Mouse (Mus musculus) cortical plate, adult 2 months (tissue): ENCODE data around the gene Foxn3. TPM values are rescaled to one million over a fixed set of nuclear protein-coding genes. Genes with fewer than 3 reads are reported as not detected.

Experiments used
- H3K27ac ChIP-seq: fragments of 200-500 bp; 2 replicates; pipeline ENCODE4 v1.5.1; 2012; ENCODE audit warnings: low read length, control low read depth, inconsistent platforms; ENCODE audit not compliant: insufficient read depth
- H3K4me1 ChIP-seq: fragments of 200-500 bp; 2 replicates; pipeline ENCODE4 v1.6.1; 2011; ENCODE audit warnings: low read length; ENCODE audit not compliant: control insufficient read depth, insufficient read depth
- H3K4me3 ChIP-seq: fragments of 200-500 bp; 2 replicates; pipeline ENCODE4 v1.5.1; 2011; ENCODE audit warnings: mild to moderate bottlenecking, low read length, control low read depth; ENCODE audit not compliant: insufficient read depth
- CTCF ChIP-seq: fragments of 200-500 bp; IDR thresholded peaks from 2 replicates; pipeline ENCODE4 v1.5.1; 2011; ENCODE audit warnings: mild to moderate bottlenecking, control low read depth, low read length; ENCODE audit not compliant: insufficient read depth; ENCODE audit errors: extremely low read depth
- POLR2A ChIP-seq: fragments of 200-500 bp; IDR thresholded peaks from 2 replicates; pipeline ENCODE4 v1.6.1; 2011; ENCODE audit warnings: mild to moderate bottlenecking, low read length, control low read depth; ENCODE audit not compliant: insufficient read depth; ENCODE audit errors: extremely low read depth
- polyA plus RNA-seq: library from polyadenylated mRNA; depleted of rRNA; stranded (reverse); fragments of >200 nt; gene quantifications from 2 replicates; pipeline ENCODE4 v1.2.3, GENCODE M21; 2012

The Foxn3 gene
- polyA plus RNA-seq, 1 experiment = 24.9 TPM

DNA sequence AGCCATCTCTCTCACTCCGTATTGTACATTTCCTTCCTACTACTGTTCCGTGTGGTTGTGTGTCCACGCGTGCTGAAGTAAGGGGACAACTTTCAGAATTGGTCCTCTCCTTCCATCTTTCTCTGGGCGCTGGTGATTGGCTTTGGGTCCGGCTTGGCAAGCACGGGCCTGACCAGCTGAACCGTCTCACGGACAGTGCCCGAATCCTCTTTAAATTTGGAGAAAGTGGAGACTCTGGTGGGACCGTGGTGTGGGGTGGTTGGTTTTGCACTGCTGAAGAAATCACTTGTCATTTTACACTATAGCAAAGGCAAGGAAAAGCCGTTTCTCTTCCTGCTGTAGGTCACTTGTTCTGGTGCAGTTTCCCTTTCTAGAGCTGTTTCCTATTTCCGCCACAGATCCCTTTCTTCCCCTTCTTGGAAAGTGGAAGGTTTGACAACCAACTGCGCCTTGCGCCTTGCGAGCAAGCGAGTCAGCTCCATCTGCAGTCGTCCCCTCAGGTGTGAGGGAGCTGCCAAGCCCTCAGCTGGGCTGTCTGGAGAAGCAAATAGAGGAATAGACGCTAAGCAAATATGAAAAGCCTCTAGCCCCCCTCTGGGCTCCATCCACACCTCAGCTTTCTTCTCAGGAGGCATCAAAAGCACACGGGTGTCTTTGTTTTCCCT is 229.9 kb downstream of the Foxn3 start:
- TF ChIP-seq CTCF (no peak), POLR2A (no peak)
- Histone ChIP-seq H3K4me1 (peaks cover 2% of the 10 kb centered on the region), H3K4me3 (no peak overlapping the region), H3K27ac (no peak overlapping the region)

DNA sequence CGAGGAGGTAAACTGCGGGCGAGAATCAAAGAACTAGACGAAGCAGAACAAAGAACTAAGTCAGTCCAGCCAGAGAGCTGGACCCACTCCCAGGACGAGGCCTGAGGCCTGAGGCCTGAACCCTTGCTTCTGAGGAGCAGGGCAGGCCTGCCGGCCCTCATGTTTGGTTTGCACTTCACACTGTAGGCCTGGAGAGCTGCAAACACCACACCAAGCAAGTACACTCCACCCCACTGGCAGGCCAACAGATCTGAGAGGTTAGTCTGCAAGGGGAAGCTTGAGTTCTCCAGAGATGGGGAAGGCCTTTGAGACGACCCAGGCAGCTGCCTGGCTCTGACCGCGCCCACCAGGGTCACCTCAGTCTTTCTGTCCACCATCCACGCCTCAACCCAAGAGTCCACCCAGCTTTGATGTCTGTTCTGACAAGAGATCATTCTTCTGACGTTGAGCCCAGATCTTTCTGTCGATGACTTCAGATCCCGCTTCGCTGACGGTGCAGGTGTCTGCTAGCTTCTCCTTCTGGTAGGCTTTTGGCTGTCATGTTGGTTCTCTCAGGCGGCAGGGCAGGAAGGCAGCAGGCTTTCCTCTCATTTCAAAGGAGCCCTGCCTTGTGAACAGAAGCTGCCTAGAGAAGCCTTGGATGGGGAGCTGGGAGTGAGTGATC is 231.1 kb downstream of the Foxn3 start:
- Histone ChIP-seq H3K4me1 (peaks cover 2% of the 10 kb centered on the region), H3K27ac (no peak overlapping the region), H3K4me3 (no peak overlapping the region)
- no peak for TF ChIP-seq CTCF
- no peak for TF ChIP-seq POLR2A

DNA sequence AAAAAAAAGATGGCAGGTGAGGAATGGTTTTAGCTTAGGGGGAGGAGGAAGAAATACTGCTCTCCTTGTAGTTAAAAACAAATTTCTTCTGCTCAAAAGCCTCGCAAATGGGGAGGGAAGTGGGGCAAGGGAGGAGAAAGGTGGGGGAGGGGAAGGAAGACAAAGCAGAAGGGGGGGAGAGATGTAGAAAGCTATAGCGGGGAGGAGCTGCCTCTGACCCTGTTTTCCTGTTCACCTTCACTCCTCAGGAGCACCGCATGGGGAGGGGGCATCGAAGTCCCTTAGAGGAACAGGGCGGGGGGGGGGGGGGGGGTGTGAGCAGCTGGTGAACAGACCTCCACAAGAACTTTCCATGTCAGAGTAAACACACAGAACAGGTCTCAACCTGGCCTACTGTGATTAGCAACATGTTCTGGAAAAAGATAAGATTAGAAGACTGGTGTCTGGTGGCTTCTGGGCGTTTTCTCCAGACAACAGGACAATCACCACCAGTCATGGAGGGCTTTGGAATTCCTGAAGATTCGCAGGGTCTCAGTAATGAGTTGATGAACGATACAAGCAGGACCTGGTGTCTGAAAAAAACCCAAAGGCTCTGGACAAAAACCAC is 231.9 kb downstream of the Foxn3 start:
- H3K27ac ChIP-seq = no peak overlapping the region
- no peak overlapping the region for H3K4me3 ChIP-seq
- TF ChIP-seq POLR2A (no peak), CTCF (no peak)
- peaks cover 2% of the 10 kb centered on the region for H3K4me1 ChIP-seq

DNA sequence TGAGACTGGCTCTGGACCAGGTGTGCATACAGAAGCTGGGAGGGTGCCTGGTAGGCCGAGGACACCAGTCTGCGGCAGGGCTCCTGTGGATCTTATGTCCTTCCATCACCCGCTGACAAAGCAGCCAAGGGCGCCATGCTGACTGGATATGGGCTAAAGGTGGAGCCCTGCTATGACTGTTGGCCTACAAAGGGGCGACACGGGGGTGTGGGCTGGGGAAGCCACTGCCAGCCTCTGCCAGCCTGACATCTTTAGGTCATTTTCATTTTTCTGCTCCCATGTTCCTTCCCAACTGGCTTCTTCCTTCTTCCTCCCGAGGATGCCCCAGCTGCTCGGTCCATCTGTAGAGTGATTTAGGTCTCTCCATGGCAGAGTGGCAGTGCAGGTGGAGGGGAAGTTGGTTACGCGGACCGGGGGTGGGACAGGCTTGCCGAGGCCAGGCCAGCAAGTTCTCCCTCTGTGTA is 232.5 kb downstream of the Foxn3 start:
- no peak for TF ChIP-seq CTCF
- TF ChIP-seq POLR2A = no peak
- H3K4me3 ChIP-seq = no peak overlapping the region
- H3K4me1 ChIP-seq = peaks cover 3% of the 10 kb centered on the region
- H3K27ac ChIP-seq = no peak overlapping the region

DNA sequence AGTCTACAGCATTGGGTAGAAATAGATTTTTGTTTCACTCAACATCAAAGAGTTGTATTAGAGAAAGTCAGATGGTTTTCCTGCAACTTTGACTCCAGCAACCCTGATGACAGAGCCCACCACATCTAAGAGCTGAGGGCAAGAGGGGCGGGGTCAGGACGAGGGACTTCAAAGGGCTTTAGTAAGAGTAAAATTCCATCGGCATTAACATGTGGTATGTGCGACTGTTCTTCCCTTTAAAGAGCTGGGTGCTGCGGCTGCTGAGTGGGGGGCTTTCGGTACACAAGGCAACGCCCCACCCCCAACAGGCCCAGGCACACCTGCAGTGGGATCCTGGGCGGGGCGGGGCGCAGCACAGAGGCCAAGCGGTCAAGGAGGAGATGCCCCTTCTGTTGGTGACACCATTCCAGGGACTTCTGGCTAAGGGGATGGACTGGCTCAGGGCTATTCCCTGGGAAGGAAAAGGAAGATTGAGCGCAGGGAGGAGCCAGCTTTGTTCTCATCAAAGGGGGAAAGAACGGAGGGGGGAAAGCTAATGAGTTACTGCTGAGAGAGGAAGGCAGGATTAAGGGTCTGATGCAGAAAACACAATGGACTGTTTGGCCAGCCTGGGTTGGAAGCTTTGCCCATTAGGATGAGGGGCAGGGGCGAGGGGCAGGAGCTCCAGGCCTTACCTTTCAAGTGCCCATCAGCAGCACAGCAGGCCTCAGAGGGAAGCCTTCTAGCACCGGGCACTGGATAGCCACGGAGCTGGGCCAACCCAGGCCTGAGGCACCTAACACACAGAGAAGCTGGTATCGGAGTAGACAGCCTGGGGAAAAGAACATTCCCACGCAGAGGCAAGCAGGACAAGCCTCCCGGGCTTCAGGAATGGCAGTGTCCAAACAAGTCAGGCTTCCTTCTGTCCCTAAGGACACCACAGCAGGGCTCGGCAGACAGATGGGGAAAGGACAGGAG is 233.8 kb downstream of the Foxn3 start:
- H3K4me1 ChIP-seq = peaks cover 3% of the 10 kb centered on the region
- no peak for TF ChIP-seq CTCF
- TF ChIP-seq POLR2A = no peak
- no peak overlapping the region for H3K27ac ChIP-seq
- H3K4me3 ChIP-seq = no peak overlapping the region

DNA sequence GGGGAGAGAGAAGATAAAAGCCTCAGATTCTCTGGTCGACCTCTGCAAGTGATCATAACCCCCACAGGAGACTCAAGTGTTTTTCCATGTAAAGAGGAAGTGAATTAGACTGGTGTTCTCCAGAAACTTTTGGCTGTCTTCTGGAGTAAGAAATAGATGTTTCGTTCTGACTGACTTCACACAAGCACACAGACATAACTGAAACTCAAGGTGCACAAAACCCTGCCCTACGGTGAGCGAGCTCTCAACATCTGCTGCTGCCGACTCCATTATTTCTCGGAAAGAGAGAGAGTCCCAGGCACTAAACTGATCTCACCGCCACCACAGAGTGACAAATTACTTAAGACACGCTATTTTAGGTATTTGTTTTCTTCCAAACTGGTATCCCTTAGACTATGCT is 237.2 kb downstream of the Foxn3 start:
- peaks cover 5% of the 10 kb centered on the region for H3K4me1 ChIP-seq
- H3K27ac ChIP-seq = no peak overlapping the region
- no peak for TF ChIP-seq POLR2A
- H3K4me3 ChIP-seq = no peak overlapping the region

DNA sequence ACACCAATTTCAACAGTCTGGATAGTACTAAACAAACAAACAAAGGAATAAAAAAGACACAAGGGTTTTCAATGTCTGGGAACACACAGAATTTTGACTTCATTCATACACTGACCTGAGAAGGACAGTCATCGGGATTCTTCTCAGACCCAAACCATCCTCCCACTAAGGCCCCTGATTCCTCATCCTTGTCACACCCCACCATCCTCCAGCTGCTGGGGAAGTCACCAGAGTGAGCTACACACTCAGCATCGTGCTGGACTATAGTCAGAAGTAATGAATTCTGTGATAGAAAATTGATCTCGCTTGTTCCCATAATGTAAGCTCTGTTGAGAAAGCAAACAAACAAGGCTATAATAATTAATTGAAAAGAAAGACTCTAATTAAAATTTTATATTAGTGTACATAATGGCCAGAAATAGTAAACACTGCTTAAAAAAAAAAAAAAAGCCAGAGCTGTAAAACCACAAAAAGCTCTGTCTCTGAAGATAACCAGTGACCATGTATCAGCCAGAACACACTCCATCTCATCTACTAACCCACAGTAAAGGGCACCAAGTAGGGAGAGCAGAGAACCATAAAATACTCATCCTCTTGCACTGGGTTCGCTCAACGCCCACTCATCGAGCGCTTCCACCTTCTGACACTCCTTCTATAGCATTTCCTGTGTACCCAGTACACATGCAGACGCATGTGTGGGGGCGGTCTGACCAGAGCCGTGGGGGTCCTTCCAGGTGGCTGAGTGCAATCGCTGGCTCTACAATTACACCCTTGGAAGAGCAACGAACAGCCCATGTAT is 241.6 kb downstream of the Foxn3 start:
- TF ChIP-seq CTCF (no peak), POLR2A (no peak)
- H3K27ac ChIP-seq = no peak overlapping the region
- H3K4me3 ChIP-seq = no peak overlapping the region
- H3K4me1 ChIP-seq = peaks cover 5% of the 10 kb centered on the region

DNA sequence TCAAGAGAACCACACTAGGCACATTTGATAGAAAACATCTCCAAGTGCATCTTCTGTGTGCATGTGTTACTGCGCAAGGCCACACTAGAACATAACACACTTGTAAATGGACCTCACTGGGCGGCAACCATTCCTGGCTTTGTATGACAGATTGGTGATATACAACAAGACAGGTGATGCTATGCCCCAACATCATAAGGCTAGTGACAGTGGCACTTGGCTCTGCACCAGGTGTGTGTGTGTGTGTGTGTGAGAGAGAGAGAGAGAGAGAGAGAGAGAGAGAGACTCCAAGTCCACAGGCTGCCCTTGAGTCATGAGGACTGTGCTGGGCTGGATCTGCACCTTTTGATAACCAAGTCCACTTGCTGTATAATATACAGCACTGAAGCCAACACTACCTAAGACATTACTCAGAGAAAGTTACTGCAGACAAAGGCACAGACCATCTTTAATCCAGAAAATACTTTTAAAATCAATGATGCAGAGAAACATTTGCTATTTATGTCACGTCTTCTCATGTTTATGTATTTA is 242.4 kb downstream of the Foxn3 start:
- TF ChIP-seq POLR2A = no peak
- TF ChIP-seq CTCF = no peak
- Histone ChIP-seq H3K27ac (no peak overlapping the region), H3K4me1 (peaks cover 5% of the 10 kb centered on the region), H3K4me3 (no peak overlapping the region)
